Mouse (Mus musculus): ENCODE results near the gene Ercc4. TPM values are rescaled to one million over a fixed set of nuclear protein-coding genes. Genes with fewer than 3 reads are reported as not detected.

Ercc4 gene
- polyA plus RNA-seq, 1 experiment from 2014 or later: 14.9 TPM

DNA sequence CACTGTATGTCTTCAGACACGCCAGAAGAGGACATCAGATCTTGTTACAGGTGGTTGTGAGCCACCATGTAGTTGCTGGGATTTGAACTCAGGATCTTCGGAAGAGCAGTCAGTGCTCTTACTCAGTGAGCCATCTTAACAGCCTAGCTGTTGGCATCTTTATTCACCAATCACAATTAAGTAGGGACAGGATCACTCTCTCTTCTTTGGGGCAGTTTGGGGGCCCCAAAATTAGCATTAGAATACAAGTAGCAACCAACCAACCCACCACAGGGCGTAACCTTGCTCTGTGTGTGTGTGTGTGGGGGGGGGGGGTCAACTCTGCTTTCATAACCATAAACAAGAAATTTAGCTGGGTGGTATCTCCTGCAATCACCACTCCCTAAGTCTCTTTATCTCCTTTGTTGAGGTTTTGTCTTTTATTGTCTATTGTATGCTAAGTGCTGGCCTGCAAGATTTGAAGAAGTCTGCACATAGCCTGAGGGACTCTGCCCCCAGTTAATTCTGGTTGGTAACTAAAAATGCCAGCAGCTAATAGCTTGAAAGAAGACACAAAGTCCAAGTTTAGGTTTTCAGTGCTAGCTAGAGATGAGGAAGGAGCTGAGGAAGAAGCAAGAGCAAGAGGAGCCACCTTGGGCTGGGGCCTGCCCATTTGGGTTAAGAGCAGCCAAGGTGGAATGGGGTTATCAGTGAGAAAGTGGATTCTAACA, 10.3 kb downstream of the Ercc4 start:
- Histone ChIP-seq H3K4me3 (no peak overlapping the region), H3K27me3 (no peaks in the 10 kb centered on the region)
- WGBS: 90% methylated on average over 3 of the region's 3 CpGs

DNA sequence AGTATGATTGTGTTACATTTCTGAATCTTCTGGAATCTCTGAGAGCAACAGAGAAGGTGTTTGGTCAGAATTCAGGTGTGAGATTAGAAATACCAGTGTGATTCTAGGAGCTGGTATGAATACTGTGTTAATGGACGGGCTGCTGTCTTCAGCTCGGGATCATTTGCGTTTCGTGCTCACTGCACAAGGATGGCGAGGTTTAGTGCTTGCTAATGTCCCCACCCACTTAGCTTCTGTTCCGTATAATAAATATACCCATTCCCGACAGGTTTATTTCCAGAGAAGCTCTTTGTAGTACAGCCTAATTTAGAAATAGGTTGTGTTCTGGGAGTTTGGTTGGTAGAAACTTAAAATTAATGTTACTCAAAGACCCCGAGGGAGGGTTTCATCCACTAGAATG, 15.9 kb downstream of the Ercc4 start:
- H3K9ac ChIP-seq: no peak overlapping the region
- no peaks in the 10 kb centered on the region for H3K27me3 ChIP-seq
- peaks cover 84% of the 10 kb centered on the region for H3K36me3 ChIP-seq
- H3K9me3 ChIP-seq: no peaks in the 10 kb centered on the region
- WGBS: 91% methylated on average over 8 of the region's 8 CpGs
- H3K4me2 ChIP-seq: no peak overlapping the region
- no peaks in the 10 kb centered on the region for H3K4me1 ChIP-seq (replicated peaks)
- no peak for ATAC-seq (ENCODE audit: low FRiP score)
- no peak overlapping the region for H3K27ac ChIP-seq
- H3K4me3 ChIP-seq: no peak overlapping the region

More for the DNA sequence above, 10.3 kb downstream of the Ercc4 start:
- peaks cover 53% of the 10 kb centered on the region for H3K36me3 ChIP-seq
- H3K4me1 ChIP-seq (replicated peaks): no peaks in the 10 kb centered on the region
- H3K27ac ChIP-seq: no peak overlapping the region
- no peak for ATAC-seq (ENCODE audit: low FRiP score)
- H3K4me2 ChIP-seq: no peak overlapping the region
- no peak overlapping the region for H3K9ac ChIP-seq
- H3K9me3 ChIP-seq: no peaks in the 10 kb centered on the region

DNA sequence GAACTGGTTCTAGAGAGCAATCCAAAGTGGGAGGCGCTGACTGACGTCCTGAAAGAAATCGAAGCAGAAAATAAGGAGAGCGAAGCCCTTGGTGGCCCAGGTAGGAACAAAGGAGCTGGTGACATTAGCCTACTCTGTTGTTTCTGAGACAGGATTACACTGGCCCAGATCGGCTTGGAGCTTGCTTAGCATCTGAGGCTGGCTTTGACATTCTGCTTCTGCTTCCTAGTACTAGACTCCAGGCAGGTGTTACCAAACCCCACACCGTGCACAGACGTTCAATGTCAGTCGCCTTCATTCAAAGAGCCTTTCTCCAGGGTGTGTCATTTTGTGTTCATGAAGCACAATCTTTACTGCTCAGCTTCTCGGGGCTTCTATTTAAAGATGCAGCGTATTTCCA, 18.1 kb downstream of the Ercc4 start:
- H3K4me1 ChIP-seq (replicated peaks): no peaks in the 10 kb centered on the region
- 94% methylated on average over 10 of the region's 10 CpGs for WGBS
- H3K36me3 ChIP-seq: peaks cover 82% of the 10 kb centered on the region
- no peaks in the 10 kb centered on the region for H3K9me3 ChIP-seq
- ATAC-seq (ENCODE audit: low FRiP score): no peak
- no peaks in the 10 kb centered on the region for H3K27me3 ChIP-seq
- no peak overlapping the region for H3K9ac ChIP-seq
- H3K27ac ChIP-seq: no peak overlapping the region
- no peak overlapping the region for H3K4me3 ChIP-seq
- no peak overlapping the region for H3K4me2 ChIP-seq

DNA sequence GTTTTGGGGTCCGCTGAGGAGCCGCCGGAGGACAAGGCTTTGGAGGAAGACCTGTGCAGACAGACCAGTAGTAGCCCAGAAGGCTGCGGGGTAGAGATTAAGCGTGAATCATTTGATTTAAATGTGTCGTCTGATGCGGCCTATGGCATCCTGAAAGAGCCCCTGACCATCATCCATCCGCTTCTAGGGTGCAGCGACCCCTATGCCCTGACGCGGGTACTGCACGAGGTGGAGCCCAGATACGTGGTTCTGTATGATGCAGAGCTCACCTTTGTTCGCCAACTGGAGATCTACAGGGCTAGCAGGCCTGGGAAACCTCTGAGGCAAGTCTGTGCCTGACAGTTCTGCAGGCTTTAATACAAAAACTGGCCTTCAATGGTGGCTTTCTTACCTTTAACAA, 20.9 kb downstream of the Ercc4 start:
- 47% methylated on average over 14 of the region's 14 CpGs for WGBS
- no peak overlapping the region for H3K4me3 ChIP-seq
- peaks cover 67% of the 10 kb centered on the region for H3K36me3 ChIP-seq
- H3K4me1 ChIP-seq (replicated peaks): no peaks in the 10 kb centered on the region
- no peak overlapping the region for H3K27ac ChIP-seq
- ATAC-seq (ENCODE audit: low FRiP score): no peak
- no peaks in the 10 kb centered on the region for H3K27me3 ChIP-seq
- no peak overlapping the region for H3K4me2 ChIP-seq
- no peak overlapping the region for H3K9ac ChIP-seq
- no peaks in the 10 kb centered on the region for H3K9me3 ChIP-seq

DNA sequence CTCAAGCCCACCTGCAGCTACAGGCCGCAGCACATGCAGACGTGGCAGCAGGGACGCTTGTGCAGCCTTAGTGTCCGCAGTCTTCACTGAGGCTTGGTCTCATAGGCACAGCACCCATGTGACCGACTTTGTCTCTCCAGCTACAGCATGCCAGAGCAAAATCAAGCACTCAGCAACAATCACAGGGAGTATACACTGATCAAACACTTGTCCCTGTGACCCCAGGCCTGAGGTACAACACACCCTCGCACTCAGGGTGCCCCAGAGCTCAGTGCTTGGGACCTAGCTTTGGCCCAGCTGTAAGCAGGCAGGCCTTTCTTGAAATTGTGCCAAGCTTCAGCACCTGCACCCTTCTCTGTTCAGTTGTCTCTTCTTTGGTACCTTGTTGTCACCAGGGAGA, 31.7 kb downstream of the Ercc4 start:
- 93% methylated on average over 6 of the region's 6 CpGs for WGBS
- Histone ChIP-seq H3K36me3 (peaks cover 47% of the 10 kb centered on the region), H3K4me3 (no peak overlapping the region), H3K9me3 (no peaks in the 10 kb centered on the region), H3K4me2 (no peak overlapping the region), H3K9ac (no peak overlapping the region), H3K27ac (no peak overlapping the region), H3K27me3 (no peaks in the 10 kb centered on the region), H3K4me1 (replicated peaks) (no peaks in the 10 kb centered on the region)
- ATAC-seq (ENCODE audit: low FRiP score): no peak

DNA sequence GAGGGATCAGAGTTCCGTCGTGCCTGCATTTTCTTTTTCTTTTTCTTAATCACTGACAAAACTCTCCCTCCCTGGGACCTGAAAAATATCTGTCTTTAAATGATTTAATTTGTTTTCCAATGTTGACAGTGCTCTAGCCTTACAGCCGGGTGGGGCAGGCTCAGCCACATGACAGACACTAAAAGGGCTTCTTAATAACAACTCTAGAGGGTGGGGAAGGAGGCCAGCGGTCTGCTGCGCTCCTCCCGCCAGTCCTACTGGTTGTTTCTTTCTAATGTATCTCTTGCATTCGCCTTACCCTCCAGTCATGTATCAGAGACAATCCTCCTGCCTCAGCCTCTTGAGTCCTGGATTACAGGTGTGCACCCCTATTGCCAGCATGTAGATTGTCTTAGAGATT, 34.4 kb downstream of the Ercc4 start:
- Histone ChIP-seq H3K4me2 (no peak overlapping the region), H3K9me3 (no peaks in the 10 kb centered on the region), H3K36me3 (peaks cover 71% of the 10 kb centered on the region), H3K4me3 (no peak overlapping the region), H3K27me3 (no peaks in the 10 kb centered on the region), H3K27ac (no peak overlapping the region), H3K4me1 (replicated peaks) (no peaks in the 10 kb centered on the region), H3K9ac (no peak overlapping the region)
- WGBS: 94% methylated on average over 7 of the region's 7 CpGs
- no peak for ATAC-seq (ENCODE audit: low FRiP score)

DNA sequence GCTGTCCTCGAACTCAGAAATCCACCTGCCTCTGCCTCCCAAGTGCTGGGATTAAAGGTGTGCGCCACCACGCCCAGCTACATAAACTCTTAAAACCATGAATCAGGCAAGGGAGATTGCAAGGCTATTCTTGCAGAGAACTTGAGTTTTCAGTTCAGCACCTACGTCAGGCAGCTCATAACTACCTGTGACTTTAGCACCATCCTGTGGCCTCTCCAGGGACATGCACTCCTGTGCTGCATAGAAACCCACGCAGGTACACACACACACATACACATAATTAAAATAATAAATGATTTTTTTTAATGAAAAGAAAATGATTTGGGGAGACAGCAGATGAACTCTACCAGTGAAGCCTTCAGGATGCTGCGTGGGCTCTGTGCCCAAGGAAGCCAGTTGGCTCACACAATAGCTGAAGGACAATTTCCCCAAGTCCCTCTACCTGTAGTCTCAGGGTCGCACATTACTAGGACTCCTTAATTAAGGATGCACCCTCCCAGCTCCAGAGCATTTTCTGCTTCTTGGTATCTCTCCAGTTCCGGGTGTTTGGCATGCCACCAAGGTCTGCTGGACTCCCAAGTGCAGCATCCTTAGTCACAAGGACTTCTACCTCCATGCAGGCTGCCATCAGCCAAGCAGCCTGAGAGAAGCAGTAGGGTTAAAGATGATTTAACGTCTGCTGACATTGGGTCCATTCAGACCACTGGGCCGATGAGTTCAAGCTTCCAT, 35.4 kb downstream of the Ercc4 start:
- Histone ChIP-seq H3K36me3 (peaks cover 80% of the 10 kb centered on the region), H3K27ac (no peak overlapping the region), H3K27me3 (no peaks in the 10 kb centered on the region), H3K4me2 (no peak overlapping the region), H3K4me3 (no peak overlapping the region), H3K9me3 (no peaks in the 10 kb centered on the region), H3K4me1 (replicated peaks) (no peaks in the 10 kb centered on the region), H3K9ac (no peak overlapping the region)
- no peak for ATAC-seq (ENCODE audit: low FRiP score)
- 95% methylated on average over 10 of the region's 10 CpGs for WGBS

DNA sequence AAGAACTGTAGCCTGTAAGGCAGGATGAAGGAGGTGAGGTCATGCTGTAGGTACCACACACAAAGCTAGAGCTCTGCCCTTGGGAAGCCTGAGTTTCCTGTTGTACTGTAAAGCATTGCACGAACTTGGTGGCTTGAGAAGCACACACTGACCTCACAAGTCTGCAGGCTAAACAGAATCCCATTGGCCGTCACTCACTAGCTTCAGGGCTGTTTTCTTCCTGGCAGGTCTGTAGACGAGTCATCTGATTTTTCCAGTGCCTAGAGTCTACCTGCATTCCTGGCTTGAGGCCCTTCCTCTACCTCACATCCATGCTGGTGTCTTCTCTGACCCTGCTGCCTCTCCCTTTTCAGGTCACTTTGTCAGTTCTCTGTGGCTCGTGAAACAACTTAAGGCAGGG, 36.7 kb downstream of the Ercc4 start:
- 90% methylated on average over 4 of the region's 4 CpGs for WGBS
- Histone ChIP-seq H3K36me3 (peaks cover 72% of the 10 kb centered on the region), H3K4me2 (no peak overlapping the region), H3K27me3 (no peaks in the 10 kb centered on the region), H3K9me3 (no peaks in the 10 kb centered on the region), H3K4me3 (no peak overlapping the region), H3K27ac (no peak overlapping the region), H3K4me1 (replicated peaks) (no peaks in the 10 kb centered on the region), H3K9ac (no peak overlapping the region)
- ATAC-seq (ENCODE audit: low FRiP score): no peak

DNA sequence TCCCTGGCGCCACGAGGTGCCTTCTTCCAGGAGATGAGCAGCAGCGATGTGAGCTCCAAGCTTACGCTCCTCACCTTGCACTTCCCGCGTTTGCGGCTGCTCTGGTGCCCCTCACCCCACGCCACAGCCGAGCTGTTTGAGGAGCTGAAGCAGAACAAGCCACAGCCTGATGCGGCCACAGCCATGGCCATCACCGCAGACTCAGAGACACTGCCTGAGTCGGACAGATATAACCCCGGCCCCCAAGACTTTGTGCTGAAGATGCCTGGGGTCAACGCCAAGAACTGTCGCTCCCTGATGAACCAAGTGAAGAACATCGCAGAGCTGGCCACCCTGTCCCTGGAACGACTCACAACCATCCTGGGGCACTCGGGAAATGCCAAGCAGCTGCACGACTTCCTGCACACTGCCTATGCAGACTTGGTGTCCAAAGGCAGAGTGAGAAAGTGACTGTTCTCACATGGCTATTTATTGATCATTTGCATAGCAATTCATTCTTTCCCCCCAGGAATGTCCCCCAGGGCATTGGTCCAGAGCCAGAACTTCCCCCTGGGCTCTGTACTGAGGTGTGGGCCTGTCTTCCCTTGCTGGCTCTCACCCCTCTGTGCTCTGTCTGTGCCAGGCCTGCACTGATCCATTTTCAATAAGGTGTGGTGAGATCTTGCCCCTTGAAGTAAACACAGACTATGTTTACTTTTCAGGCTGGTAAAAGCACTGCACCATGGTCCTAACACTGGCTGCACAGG, 38.5 kb downstream of the Ercc4 start:
- no peak overlapping the region for H3K27ac ChIP-seq
- no peaks in the 10 kb centered on the region for H3K9me3 ChIP-seq
- no peaks in the 10 kb centered on the region for H3K4me1 ChIP-seq (replicated peaks)
- no peak overlapping the region for H3K4me2 ChIP-seq
- 92% methylated on average over 19 of the region's 19 CpGs for WGBS
- no peaks in the 10 kb centered on the region for H3K27me3 ChIP-seq
- ATAC-seq (ENCODE audit: low FRiP score): no peak
- no peak overlapping the region for H3K9ac ChIP-seq
- H3K36me3 ChIP-seq: peaks cover 63% of the 10 kb centered on the region
- no peak overlapping the region for H3K4me3 ChIP-seq

DNA sequence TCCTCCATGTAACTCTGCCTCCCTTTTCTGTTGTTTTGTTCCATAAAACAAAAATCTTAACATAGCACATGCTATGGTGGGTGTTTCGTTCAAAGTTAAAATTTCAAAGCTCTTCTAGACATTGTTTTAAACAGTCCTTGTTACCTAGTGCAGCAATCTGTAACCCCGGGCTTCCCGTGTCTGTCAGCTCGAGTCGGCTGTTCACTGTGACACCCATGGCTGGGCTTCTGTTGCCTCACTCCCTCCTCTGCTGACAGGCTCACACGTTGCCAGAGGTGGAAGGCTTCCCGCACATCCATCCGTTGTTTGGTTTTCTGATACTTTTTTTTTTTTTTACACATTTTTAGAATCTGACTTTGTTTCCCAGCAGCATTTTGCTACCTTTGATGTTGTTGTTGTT, 40.5 kb downstream of the Ercc4 start:
- no peak overlapping the region for H3K9ac ChIP-seq
- no peaks in the 10 kb centered on the region for H3K27me3 ChIP-seq
- H3K4me1 ChIP-seq (replicated peaks): no peaks in the 10 kb centered on the region
- H3K27ac ChIP-seq: no peak overlapping the region
- 94% methylated on average over 8 of the region's 8 CpGs for WGBS
- peaks cover 48% of the 10 kb centered on the region for H3K36me3 ChIP-seq
- no peak overlapping the region for H3K4me2 ChIP-seq
- ATAC-seq (ENCODE audit: low FRiP score): no peak
- H3K9me3 ChIP-seq: no peaks in the 10 kb centered on the region
- no peak overlapping the region for H3K4me3 ChIP-seq

DNA sequence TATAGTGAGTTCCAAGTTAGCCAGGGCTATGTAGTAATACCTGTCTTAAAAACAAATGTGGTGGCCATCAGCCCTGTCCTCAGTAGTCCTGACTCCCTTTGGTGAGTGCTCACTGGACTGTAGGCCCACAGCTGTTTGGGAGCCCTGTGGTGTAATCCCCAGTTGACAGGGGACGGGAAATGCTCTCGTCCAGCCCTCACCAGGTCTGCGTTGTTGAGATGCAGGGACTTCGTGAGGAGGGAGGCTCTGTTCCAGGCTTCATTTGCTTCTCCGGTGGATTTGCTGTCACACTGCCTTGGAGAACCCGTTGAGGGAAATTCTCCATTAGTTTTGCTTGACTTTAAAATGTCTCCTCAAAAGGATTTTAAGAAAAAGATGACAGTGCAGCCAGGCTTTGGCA, 41.3 kb downstream of the Ercc4 start:
- Histone ChIP-seq H3K4me1 (replicated peaks) (no peaks in the 10 kb centered on the region), H3K36me3 (peaks cover 43% of the 10 kb centered on the region), H3K27ac (no peak overlapping the region), H3K9ac (no peak overlapping the region), H3K27me3 (no peaks in the 10 kb centered on the region), H3K4me2 (no peak overlapping the region), H3K9me3 (no peaks in the 10 kb centered on the region), H3K4me3 (no peak overlapping the region)
- 90% methylated on average over 6 of the region's 6 CpGs for WGBS
- ATAC-seq (ENCODE audit: low FRiP score): no peak

DNA sequence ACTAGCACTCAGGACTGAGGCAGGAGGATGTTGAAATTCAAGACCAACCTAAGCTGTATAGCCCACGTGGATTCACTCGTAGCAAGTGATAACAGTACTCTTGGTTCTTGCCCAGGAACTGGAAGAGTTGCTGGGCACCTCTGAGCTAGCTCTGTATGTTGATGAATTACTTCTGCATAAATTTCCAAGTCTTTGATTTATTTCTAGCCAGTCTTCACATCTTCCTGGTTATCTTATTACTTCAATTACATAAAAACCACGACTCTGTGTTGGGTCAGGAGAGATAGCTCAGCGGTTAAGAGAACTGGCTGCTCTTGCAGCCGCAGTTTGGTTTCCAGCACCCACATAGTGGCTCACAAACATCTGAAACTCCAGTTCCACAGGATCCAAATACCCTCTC, 43.0 kb downstream of the Ercc4 start:
- Histone ChIP-seq H3K4me1 (replicated peaks) (no peaks in the 10 kb centered on the region), H3K27me3 (no peaks in the 10 kb centered on the region), H3K9me3 (no peaks in the 10 kb centered on the region), H3K4me3 (no peak overlapping the region), H3K36me3 (peaks cover 29% of the 10 kb centered on the region), H3K9ac (no peak overlapping the region), H3K27ac (no peak overlapping the region), H3K4me2 (no peak overlapping the region)
- no peak for ATAC-seq (ENCODE audit: low FRiP score)
- WGBS: 90% methylated on average over 5 of the region's 5 CpGs

Measured in hindbrain, embryonic 13.5 days (tissue).